Mouse (Mus musculus): ENCODE measurements around the gene Pgs1.

Pgs1 gene

DNA sequence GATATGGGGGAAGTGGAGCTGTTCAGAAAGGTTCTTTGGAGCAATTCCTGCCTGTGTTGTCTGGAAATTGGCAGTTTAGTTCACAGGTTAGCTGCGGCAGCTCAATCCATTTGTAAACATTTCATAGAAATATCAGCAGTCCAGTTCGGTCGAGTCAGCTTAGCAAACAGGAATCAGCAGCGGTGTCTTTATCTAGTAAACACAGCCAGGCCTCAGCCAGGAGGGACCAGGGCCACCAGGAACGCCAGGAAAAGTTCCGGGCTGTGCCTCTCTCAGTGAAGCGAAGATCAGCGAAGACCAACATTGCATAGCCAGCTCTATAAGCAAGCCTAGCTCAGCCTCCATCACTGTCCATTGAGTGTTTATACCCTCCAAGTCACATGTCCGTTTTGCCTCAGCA is 45.0 kb downstream of the Pgs1 start:
- no peak for DNase-seq (ENCODE audit: inconsistent age in 2 of 2, low spot score in 1 of 2)

DNA sequence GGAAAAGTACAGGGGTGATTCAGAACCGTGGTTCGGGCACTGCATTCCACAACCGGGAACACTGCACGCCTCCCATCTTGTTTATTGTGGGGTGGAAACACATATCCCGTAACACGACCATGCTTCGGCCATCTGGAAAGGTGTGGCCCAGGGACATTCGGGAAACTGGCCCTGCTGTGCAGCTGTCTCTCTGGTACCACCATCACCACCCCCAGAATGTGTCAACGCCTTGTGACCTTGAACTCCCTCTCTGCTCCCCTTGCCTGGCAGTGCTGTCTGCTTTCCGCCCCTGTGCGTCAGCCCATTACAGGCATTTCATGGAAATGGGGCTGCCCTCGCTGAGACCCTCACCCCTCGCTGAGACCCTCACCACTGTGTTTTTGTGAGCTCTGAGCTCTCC is 48.3 kb downstream of the Pgs1 start:
- DNase-seq (ENCODE audit: inconsistent age in 2 of 2, low spot score in 1 of 2) = no peak

DNA sequence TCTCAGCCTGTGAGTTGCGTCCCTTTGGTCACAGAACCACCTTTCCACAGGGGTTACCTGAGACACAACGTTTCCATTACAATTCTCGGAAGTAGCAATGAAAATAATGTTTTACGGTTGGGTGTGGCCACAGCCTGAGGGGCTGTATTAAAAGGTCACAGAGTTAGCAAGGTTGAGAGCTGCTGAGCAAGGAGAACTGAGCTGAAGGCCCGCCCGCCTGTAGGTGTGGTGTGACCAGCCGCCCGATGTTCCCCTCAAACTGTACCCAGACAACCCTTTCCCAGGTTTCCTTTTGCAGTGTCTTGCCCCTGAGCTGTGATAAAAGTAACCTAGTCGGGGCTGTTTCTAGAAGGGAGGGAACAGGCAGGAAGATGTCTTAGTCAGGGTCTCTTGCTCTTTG is 49.0 kb downstream of the Pgs1 start:
- DNase-seq (ENCODE audit: inconsistent age in 2 of 2, low spot score in 1 of 2) = no peak

DNA sequence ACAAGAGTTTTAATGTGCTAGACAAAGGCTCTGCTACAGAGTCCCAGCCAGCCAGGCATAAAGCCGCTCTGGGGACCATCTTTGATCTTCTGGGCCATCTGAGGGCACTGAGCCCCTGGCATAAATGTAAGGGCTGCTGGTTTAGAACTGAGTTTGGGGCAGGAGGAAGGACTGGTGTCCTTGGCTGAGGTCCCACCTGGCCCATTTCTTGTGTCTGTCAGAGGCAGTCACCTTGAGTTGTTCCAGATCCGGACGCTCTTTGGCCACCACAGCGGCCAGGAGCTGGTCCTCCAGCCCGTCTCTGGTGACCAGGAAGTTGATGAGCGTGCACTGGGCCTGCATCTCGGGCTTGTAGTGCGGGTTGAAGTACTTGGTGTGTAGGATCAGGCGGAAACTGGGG is 56.7 kb downstream of the Pgs1 start:
- no peak for DNase-seq (ENCODE audit: inconsistent age in 2 of 2, low spot score in 1 of 2)

DNA sequence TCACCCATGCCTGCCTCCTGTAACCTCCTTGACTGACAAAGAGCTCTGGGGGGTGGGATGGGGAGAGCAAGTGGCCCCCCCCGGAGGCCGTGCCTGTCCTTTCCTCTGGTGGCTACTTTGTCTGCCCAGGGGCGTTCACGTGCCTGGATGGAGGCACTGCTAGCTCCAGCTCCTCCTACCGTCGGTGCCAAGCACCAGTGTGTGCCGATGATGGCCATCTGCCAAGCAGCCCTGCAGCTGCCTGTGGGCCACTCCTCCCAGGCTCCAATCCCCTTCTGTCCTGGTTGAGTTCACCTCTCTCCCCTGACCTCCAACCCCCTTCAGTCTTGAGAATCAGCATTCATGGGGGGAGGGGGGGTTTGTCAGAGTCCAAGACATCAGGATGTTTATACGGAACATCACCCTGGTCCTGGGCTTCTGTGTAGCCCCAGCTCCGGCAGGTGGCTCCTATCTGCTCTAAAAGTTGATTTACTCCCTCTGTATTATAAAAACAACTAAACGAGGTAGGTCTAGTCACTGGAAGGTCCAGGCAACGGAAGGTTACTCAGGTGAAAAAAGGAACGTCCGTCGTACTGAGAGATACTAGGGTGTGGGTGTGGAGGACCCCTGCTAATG is 57.3 kb downstream of the Pgs1 start:
- DNase-seq (ENCODE audit: inconsistent age in 2 of 2, low spot score in 1 of 2) = peak; percentile 30 to 59

DNA sequence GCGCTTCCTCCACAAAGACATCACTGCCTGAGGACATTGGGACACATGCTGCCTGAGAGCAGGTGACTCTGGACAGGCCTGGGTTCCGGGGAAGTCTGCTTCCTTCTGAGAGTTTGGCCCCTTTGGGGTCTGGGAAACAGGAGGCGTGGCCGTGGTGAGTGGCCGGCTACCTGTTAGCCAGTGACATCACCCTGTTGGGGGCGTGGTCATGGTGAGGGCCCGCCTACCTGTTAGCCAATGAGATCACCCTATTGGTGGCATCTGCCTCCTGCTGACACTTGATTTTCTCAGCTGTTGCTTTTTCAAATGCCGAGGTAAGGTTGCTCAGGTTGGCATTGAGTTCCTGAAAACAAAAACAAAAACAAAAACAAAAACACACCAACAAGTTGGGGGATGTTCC is 63.5 kb downstream of the Pgs1 start:
- DNase-seq (ENCODE audit: inconsistent age in 2 of 2, low spot score in 1 of 2) = no peak

DNA sequence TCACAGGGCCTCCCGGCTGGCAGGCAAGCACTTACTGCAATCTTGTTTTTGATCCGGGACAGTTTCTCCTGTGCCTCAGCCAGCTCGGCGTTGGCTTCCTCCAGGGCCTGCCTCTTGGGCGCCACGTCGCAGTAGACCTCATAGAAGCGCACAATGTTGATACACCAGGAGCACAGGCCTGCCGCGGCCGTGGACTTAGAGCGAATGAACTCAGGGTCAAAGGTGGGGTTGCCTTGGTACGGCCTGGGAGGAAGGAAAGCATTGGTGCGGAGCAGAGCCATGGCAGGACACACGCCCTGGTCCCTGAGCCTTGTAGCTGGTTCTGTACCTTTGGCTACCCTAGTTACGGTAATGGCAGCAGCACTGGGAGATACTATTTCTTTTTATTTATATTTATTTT is 64.1 kb downstream of the Pgs1 start:
- no peak for DNase-seq (ENCODE audit: inconsistent age in 2 of 2, low spot score in 1 of 2)

DNA sequence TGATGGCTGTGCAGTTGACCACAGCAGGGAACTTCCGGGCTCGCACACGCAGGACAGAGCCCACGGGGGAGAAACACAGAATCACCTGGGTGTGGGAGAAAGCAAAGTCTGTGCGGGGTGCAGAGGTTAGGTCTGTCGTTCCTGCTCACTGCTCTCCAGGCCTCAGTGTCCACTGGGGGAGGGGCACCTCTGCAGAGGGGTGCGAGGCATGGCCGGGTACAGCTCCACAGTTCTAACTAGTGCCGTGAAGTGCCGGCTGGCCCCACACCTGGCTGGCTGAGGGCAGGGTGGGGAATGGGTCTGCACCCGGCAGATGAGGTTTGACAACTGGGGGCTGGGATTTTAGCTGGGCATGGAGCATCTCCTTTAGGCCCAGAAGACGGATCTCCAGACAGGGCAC is 72.3 kb downstream of the Pgs1 start:
- no peak for DNase-seq (ENCODE audit: inconsistent age in 2 of 2, low spot score in 1 of 2)

DNA sequence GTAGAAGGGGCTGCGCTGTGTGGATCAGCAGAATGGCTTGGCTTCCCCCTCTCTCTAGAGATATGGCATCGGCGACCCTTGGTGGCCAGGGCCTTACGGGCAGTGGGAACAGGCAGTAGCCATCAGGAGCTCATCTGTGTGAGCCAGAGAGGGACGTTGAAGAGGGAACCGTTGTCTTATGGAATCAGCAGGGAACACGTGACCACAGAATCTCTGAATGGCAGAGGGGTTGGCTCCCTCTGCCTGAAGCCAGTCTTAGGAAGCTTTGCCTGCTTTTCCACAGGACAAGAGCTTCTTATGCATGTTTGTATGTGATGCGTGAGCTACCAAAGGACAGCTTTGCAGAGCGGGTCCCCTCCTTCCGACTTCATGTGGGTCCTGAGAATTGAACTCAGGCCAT is 72.8 kb downstream of the Pgs1 start:
- no peak for DNase-seq (ENCODE audit: inconsistent age in 2 of 2, low spot score in 1 of 2)

DNA sequence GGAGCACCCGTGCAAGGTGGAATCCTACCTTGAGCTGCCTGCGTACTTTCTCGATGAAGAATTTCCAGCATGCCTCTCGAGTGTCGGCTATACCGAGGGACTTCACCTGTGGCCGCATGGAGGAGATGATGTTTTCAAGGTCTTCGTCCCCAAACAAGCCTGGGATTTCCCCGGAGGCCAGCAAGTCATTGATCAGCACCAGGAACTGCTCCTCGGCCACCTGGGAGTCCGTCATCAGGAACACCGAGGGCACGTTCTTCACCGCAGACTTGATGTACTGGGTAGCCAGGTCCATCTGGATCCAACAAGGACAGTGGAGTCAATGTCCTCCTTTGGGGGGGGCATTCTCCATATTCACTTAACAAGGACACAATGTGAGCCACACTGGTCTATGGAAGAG is 73.9 kb downstream of the Pgs1 start:
- no peak for DNase-seq (ENCODE audit: inconsistent age in 2 of 2, low spot score in 1 of 2)

DNA sequence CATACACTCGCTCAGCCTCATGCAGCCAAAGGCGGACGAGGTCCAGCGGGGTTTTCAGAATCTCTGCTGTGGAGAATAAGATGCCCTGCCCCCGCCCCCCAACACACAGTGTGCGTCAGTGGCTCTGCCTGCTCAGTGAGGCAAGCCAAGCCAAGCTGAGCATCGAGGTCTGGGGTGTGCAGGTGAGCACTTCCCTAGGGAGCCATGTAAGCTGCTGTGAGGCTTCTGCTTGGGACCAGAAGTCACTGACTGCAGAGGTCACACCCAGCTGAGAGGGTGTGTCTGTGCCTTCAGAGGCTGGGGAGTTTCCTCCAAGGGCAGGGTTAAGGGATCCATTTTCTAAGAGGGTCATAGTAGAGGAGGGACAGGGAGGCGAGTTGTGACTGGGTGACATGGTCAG is 81.5 kb downstream of the Pgs1 start:
- DNase-seq (ENCODE audit: inconsistent age in 2 of 2, low spot score in 1 of 2) = no peak

DNA sequence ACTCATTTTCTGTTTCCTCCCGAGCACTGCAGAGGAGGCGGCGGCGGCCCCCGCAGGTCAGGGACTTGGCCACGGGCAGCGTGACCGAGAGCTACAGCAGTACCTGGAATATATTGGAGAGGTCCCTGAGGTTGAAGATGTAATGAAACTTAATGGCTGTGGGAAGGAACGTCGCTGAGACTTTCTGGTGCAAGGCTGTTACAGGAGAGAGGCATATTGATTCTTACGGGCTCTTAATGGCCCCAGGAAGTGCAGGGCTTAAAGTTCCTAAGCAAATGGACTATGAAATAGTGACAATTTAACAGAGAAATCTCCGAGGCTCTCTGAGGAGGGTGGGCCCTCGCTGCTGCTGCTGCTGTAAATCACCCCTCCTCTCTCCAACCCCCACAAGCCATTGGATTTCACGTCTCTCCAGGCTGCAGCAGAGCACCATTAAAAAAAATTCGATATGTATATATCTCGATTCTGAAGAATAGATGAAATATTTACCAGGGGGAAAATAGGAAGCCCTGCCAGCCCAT is 82.8 kb downstream of the Pgs1 start:
- no peak for DNase-seq (ENCODE audit: inconsistent age in 2 of 2, low spot score in 1 of 2)

DNA sequence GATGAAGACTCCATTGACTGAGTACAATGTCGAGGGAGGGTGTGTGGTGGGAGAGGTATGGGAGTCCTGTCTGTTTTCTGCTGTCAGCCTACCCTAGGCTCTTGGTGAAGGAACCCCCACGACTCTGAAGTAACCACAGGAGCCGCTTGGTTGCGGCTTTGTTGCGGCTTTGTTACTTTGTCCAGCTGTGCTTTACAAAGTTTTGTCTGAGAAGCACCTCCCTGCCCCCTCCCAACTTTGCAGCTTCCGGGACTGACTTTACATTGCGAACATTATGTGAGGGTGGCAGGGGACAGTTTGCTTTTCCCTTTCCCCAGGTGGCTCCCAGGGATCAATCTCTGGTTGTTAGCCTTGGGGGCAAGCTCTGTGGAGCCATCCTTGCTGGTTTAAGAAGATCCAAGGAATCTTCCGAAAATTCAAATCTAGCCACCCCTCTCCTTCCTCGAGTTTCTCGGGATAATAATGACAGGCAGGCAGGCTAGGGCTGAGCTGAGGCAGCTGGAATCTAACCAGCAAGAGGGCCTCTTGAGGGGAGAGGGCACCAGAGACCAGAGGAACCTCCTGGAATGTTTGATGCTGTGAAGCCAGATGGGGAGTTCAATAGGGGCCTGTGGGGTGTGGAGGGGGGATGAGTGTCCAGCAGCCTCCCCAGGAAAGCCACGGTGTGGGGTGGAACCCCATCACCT is 85.3 kb downstream of the Pgs1 start:
- no peak for DNase-seq (ENCODE audit: inconsistent age in 2 of 2, low spot score in 1 of 2)

Data from adrenal gland, adult (tissue).